Mouse (Mus musculus) kidney, adult 18-20 months (tissue): ENCODE measurements around the gene Rsph3b.
"Not testable (repeated sequence)": the region's sequence is repeated elsewhere in the genome, so short reads cannot be mapped to it uniquely, and the experiment has no call there.

Experiments used
- DNase-seq: peaks from one replicate; pipeline ENCODE4 v3.0.0; 2021

Gene Rsph3b

GRCm38 (mm10) chr17:6958881-6959280 lies 10.4 kb upstream of the Rsph3b start:
- not testable (repeated sequence) for DNase-seq

- not testable (repeated sequence) for DNase-seq
These were observed 317 bp upstream of the Rsph3b start for GRCm38 (mm10) chr17:6948769-6949228.

- DNase-seq: not testable (repeated sequence)
These were observed 872 bp downstream of the Rsph3b start for GRCm38 (mm10) chr17:6947637-6947983.

- not testable (repeated sequence) for DNase-seq
These were observed 5.9 kb downstream of the Rsph3b start for GRCm38 (mm10) chr17:6942560-6942959.

GRCm38 (mm10) chr17:6931625-6932024 lies 16.9 kb downstream of the Rsph3b start:
- not testable (repeated sequence) for DNase-seq

- not testable (repeated sequence) for DNase-seq
These were observed 28.1 kb downstream of the Rsph3b start for GRCm38 (mm10) chr17:6920351-6920894.

GRCm38 (mm10) chr17:6919388-6919787 lies 29.1 kb downstream of the Rsph3b start:
- not testable (repeated sequence) for DNase-seq

- DNase-seq: not testable (repeated sequence)
These were observed 33.2 kb downstream of the Rsph3b start for GRCm38 (mm10) chr17:6915282-6915681.

GRCm38 (mm10) chr17:6914066-6914465 lies 34.4 kb downstream of the Rsph3b start:
- not testable (repeated sequence) for DNase-seq

GRCm38 (mm10) chr17:6900361-6900760 lies 48.1 kb downstream of the Rsph3b start:
- DNase-seq: not testable (repeated sequence)

- DNase-seq: not testable (repeated sequence)
These were observed 50.4 kb downstream of the Rsph3b start for GRCm38 (mm10) chr17:6897996-6898562.

GRCm38 (mm10) chr17:6896756-6897155 lies 51.7 kb downstream of the Rsph3b start:
- no peak for DNase-seq

GRCm38 (mm10) chr17:6893332-6893731 lies 55.1 kb downstream of the Rsph3b start:
- DNase-seq: no peak

GRCm38 (mm10) chr17:6891966-6892934 lies 56.2 kb downstream of the Rsph3b start:
- DNase-seq: no peak

- DNase-seq: no peak
These were observed 62.0 kb downstream of the Rsph3b start for GRCm38 (mm10) chr17:6886445-6886844.

- DNase-seq: no peak
These were observed 64.0 kb downstream of the Rsph3b start for GRCm38 (mm10) chr17:6884531-6884930.

- no peak for DNase-seq
These were observed 67.2 kb downstream of the Rsph3b start for GRCm38 (mm10) chr17:6881306-6881705.

GRCm38 (mm10) chr17:6871421-6871820 lies 77.1 kb downstream of the Rsph3b start:
- DNase-seq: no peak

- DNase-seq: no peak
These were observed 79.7 kb downstream of the Rsph3b start for GRCm38 (mm10) chr17:6868810-6869209.

- DNase-seq: peak; percentile 70
These were observed 80.7 kb downstream of the Rsph3b start for GRCm38 (mm10) chr17:6867740-6868139.

GRCm38 (mm10) chr17:6866576-6866975 lies 81.9 kb downstream of the Rsph3b start:
- peak; percentile 9 for DNase-seq

GRCm38 (mm10) chr17:6865580-6865979 lies 82.9 kb downstream of the Rsph3b start:
- DNase-seq: no peak

- no peak for DNase-seq
These were observed 83.6 kb downstream of the Rsph3b start for GRCm38 (mm10) chr17:6864869-6865268.

- DNase-seq: peak; percentile 33
These were observed 85.0 kb downstream of the Rsph3b start for GRCm38 (mm10) chr17:6863521-6863920.
